Mouse (Mus musculus): ENCODE measurements at regions not wholly inside any gene's neighbourhood (a gene's known extent, or its start where the extent isn't known, plus 50 kb on each side); places are given as distances from the start of the nearest gene placed in this dataset.
A peak's percentile ranks its signal among the peaks of the same experiment; 100 is the strongest.

GRCm38 (mm10) chr17:87531411-87532157 is 84.8 kb upstream of the Calm2 start:
- peak; percentile 37 for DNase-seq (ENCODE audit: low spot score)

- DNase-seq (ENCODE audit: low spot score): peak; percentile 9
These were observed 85.4 kb upstream of the Calm2 start for GRCm38 (mm10) chr17:87532158-87532545.

- DNase-seq (ENCODE audit: low spot score): no peak
These were observed 86.0 kb upstream of the Calm2 start for GRCm38 (mm10) chr17:87532762-87533161.

GRCm38 (mm10) chr17:87549568-87549967 is 86.2 kb upstream of the Epcam start:
- DNase-seq (ENCODE audit: low spot score): no peak

- DNase-seq (ENCODE audit: low spot score): no peak
These were observed 85.1 kb upstream of the Epcam start for GRCm38 (mm10) chr17:87550518-87551164.

- peak; percentile 41 for DNase-seq (ENCODE audit: low spot score)
These were observed 81.2 kb upstream of the Epcam start for GRCm38 (mm10) chr17:87554561-87554960.

- no peak for DNase-seq (ENCODE audit: low spot score)
These were observed 77.4 kb upstream of the Epcam start for GRCm38 (mm10) chr17:87558419-87558818.

GRCm38 (mm10) chr17:87559641-87560040 is 76.1 kb upstream of the Epcam start:
- DNase-seq (ENCODE audit: low spot score): no peak

- DNase-seq (ENCODE audit: low spot score): no peak
These were observed 74.9 kb upstream of the Epcam start for GRCm38 (mm10) chr17:87560923-87561322.

GRCm38 (mm10) chr17:87563375-87563774 is 72.4 kb upstream of the Epcam start:
- DNase-seq (ENCODE audit: low spot score): no peak

- DNase-seq (ENCODE audit: low spot score): no peak
These were observed 70.1 kb upstream of the Epcam start for GRCm38 (mm10) chr17:87565631-87566030.

GRCm38 (mm10) chr17:87566296-87566695 is 69.5 kb upstream of the Epcam start:
- no peak for DNase-seq (ENCODE audit: low spot score)

GRCm38 (mm10) chr17:87566996-87567395 is 68.8 kb upstream of the Epcam start:
- no peak for DNase-seq (ENCODE audit: low spot score)

- DNase-seq (ENCODE audit: low spot score): no peak
These were observed 68.3 kb upstream of the Epcam start for GRCm38 (mm10) chr17:87567475-87567874.

GRCm38 (mm10) chr17:87569981-87570380 is 65.8 kb upstream of the Epcam start:
- no peak for DNase-seq (ENCODE audit: low spot score)

- peak; percentile 48 for DNase-seq (ENCODE audit: low spot score)
These were observed 65.0 kb upstream of the Epcam start for GRCm38 (mm10) chr17:87570676-87571344.

GRCm38 (mm10) chr17:87571345-87571932 is 64.3 kb upstream of the Epcam start:
- peak; percentile 95 for DNase-seq (ENCODE audit: low spot score)

- no peak for DNase-seq (ENCODE audit: low spot score)
These were observed 52.2 kb upstream of the Epcam start for GRCm38 (mm10) chr17:87583575-87583974.

- DNase-seq (ENCODE audit: low spot score): no peak
These were observed 50.4 kb upstream of the Epcam start for GRCm38 (mm10) chr17:87585355-87585754.
